Mouse (Mus musculus) ES-E14 (cell line): Measurements from ENCODE around the gene Mgst2. TPM values are rescaled to one million over a fixed set of nuclear protein-coding genes. Genes with fewer than 3 reads are reported as not detected.

Source experiments
- DNase-seq: peaks from one replicate; pipeline ENCODE4 v3.0.0-alpha.2; 2013; ENCODE audit warnings: low read depth, low spot score
- H3K27ac ChIP-seq: 2 replicates; pipeline ENCODE4 v1.5.1; 2012; ENCODE audit warnings: low read depth, mild to moderate bottlenecking, low read length, moderate library complexity, mixed read lengths; ENCODE audit not compliant: poor library complexity, insufficient read depth, severe bottlenecking
- H3K36me3 ChIP-seq: 2 replicates; pipeline ENCODE4 v1.6.1; 2012; ENCODE audit warnings: mild to moderate bottlenecking, low read length, moderate library complexity, mixed read lengths; ENCODE audit not compliant: control insufficient read depth, poor library complexity, insufficient read depth, severe bottlenecking
- H3K4me1 ChIP-seq, 2 experiments: fragments of 150-350 bp in 1 of 2; sonication (generic) in 1 of 2; 2 replicates each; pipeline ENCODE4 v1.6.1; 2012; ENCODE audit warnings: low read length in 2 of 2, mild to moderate bottlenecking in 1 of 2, mixed read lengths in 1 of 2; ENCODE audit not compliant: control insufficient read depth in 2 of 2, insufficient read depth in 2 of 2, poor library complexity in 1 of 2
- H3K4me3 ChIP-seq, 2 experiments: fragments of 150-350 bp in 1 of 2; sonication (generic) in 1 of 2; 2 replicates each; pipeline ENCODE4 v1.5.1; 2012; ENCODE audit warnings: low read length in 2 of 2, low read depth in 1 of 2, mild to moderate bottlenecking in 1 of 2, mixed read lengths in 1 of 2; ENCODE audit not compliant: insufficient read depth in 1 of 2, poor library complexity in 1 of 2, severe bottlenecking in 1 of 2
- H3K9ac ChIP-seq: 2 replicates; pipeline ENCODE4 v1.6.1; 2012; ENCODE audit warnings: low read depth, mild to moderate bottlenecking, low read length, mixed read lengths; ENCODE audit not compliant: poor library complexity, insufficient read depth, severe bottlenecking
- H3K9me3 ChIP-seq: fragments of 150-350 bp; sonication (generic); 2 replicates; pipeline ENCODE4 v1.6.1; 2012; ENCODE audit warnings: low read depth, mild to moderate bottlenecking, low read length; ENCODE audit not compliant: control insufficient read depth, insufficient read depth
- CHD2 ChIP-seq: IDR thresholded peaks from 2 replicates; pipeline ENCODE4 v1.6.1; 2014; ENCODE audit warnings: mild to moderate bottlenecking, low read depth, low read length, inconsistent platforms
- HCFC1 ChIP-seq: IDR thresholded peaks from 2 replicates; pipeline ENCODE4 v1.6.1; 2012; ENCODE audit warnings: low read length, inconsistent platforms, borderline replicate concordance; ENCODE audit not compliant: insufficient read depth
- MAFK ChIP-seq: IDR thresholded peaks from 2 replicates; pipeline ENCODE4 v1.6.1; 2014; ENCODE audit warnings: mild to moderate bottlenecking, low read depth, low read length, inconsistent platforms; ENCODE audit not compliant: insufficient read depth
- ZC3H11A ChIP-seq: IDR thresholded peaks from 2 replicates; pipeline ENCODE4 v1.6.1; 2012; ENCODE audit warnings: low read depth, mild to moderate bottlenecking, inconsistent platforms, low read length, borderline replicate concordance
- ZNF384 ChIP-seq: IDR thresholded peaks from 2 replicates; pipeline ENCODE4 v1.6.1; 2012; ENCODE audit warnings: low read depth, low read length, inconsistent platforms
- in situ Hi-C, 2 experiments: fragments of 600-800 bp; cut with MboI; formaldehyde crosslinking; loops; one replicate each; pipeline ENCODE4 v1.15.1; 2025; ENCODE audit warnings: low sequenced_read_pairs in 2 of 2, inconsistent platforms in 1 of 2; ENCODE audit not compliant: unreplicated experiment in 2 of 2
- total RNA-seq: library from RNA; depleted of rRNA; stranded (reverse); fragments of 300-350 nt; gene quantifications from 2 replicates; pipeline ENCODE4 v1.2.3, GENCODE M21; 2012

Mgst2 gene
- total RNA-seq, 1 experiment, result 0.71 TPM

GRCm38 (mm10) chr3:51634451-51634850, 25.7 kb upstream of the Mgst2 start:
- Histone ChIP-seq H3K36me3 (no peaks in the 10 kb centered on the region), H3K4me1 (no peaks in the 10 kb centered on the region), H3K9ac (no peak overlapping the region), H3K4me3 (no peak overlapping the region), H3K27ac (no peak overlapping the region), H3K9me3 (no peaks in the 10 kb centered on the region)
- in situ Hi-C loops, result no loop called here
- DNase-seq, result no peak
- TF ChIP-seq ZNF384 (no peak), CHD2 (no peak), MAFK (no peak), HCFC1 (no peak), ZC3H11A (no peak)

DNA sequence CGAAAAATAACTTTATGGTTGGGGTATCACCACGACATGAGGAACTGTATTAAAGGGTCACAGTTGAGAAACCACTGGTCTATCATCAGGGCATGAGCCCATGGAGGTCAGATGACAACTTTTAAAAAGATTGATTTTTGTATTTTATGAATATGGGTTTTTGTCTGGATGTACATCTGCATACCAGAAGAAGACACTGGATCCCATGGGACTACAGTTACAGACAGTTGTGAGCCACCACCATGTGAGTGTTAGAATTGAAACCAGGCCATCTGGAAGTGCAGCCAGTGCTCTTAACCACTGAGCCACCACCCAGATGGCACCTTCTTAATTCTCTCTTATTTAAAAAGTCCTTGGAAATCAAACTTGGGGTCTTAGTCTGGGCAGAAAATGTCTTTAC, 24.2 kb upstream of the Mgst2 start:
- Histone ChIP-seq H3K9me3 (no peaks in the 10 kb centered on the region), H3K36me3 (no peaks in the 10 kb centered on the region), H3K9ac (no peak overlapping the region), H3K4me3 (no peak overlapping the region), H3K4me1 (no peaks in the 10 kb centered on the region), H3K27ac (no peak overlapping the region)
- in situ Hi-C loops, result no loop called here
- TF ChIP-seq ZC3H11A (no peak), HCFC1 (no peak), MAFK (no peak), ZNF384 (no peak), CHD2 (no peak)
- DNase-seq, result no peak

DNA sequence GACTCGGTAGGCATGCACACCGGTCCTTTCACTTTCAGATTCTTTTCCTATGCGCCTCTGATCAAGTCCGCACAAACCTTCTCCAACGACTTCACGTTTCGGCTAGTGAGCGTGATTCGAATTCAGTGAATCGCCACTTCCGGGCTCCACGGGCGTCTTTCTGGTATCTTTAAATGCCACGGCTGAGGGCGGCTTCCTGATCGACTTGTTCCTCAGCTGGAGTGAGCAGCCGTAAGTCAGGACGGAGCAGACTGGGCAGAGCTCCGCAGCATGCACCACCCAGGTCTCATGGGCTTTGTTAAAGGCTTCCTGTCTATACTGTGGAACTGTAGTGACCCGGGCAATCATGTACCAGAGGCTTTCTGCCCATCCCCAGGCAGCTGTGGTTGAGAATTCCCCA, 23.5 kb upstream of the Mgst2 start:
- DNase-seq, result no peak
- no peaks in the 10 kb centered on the region for H3K36me3 ChIP-seq
- H3K27ac ChIP-seq, result no peak overlapping the region
- H3K4me1 ChIP-seq, result no peaks in the 10 kb centered on the region
- H3K4me3 ChIP-seq, result no peak overlapping the region
- H3K9ac ChIP-seq, result no peak overlapping the region
- no peaks in the 10 kb centered on the region for H3K9me3 ChIP-seq
- in situ Hi-C loops, result no loop called here
- no peak for TF ChIP-seq ZC3H11A
- TF ChIP-seq CHD2, result no peak
- TF ChIP-seq HCFC1, result no peak
- TF ChIP-seq MAFK, result no peak
- TF ChIP-seq ZNF384, result no peak

DNA sequence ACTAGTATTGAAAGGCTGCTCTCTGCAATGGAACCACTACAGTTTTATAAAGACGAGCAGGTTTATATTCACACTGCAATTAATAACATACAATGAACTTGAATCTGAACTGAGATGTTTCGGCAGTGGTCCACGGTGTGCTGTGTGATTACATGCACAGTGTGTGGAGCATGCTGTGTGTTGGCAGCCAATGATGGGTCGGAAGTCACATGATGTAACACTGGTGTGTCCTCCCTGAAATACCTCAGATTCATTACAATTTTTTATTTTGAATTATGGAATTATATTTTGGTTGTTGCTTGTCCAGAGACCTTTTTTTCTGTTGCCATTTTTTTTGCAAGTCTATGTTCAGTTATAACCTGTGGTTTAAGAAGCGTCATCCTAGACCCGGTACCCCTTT, 22.8 kb upstream of the Mgst2 start:
- in situ Hi-C loops, result no loop called here
- TF ChIP-seq CHD2 (no peak), ZC3H11A (no peak), HCFC1 (no peak), ZNF384 (no peak), MAFK (no peak)
- no peaks in the 10 kb centered on the region for H3K36me3 ChIP-seq
- H3K27ac ChIP-seq, result no peak overlapping the region
- no peaks in the 10 kb centered on the region for H3K9me3 ChIP-seq
- no peaks in the 10 kb centered on the region for H3K4me1 ChIP-seq
- no peak overlapping the region for H3K4me3 ChIP-seq
- H3K9ac ChIP-seq, result no peak overlapping the region
- no peak for DNase-seq

DNA sequence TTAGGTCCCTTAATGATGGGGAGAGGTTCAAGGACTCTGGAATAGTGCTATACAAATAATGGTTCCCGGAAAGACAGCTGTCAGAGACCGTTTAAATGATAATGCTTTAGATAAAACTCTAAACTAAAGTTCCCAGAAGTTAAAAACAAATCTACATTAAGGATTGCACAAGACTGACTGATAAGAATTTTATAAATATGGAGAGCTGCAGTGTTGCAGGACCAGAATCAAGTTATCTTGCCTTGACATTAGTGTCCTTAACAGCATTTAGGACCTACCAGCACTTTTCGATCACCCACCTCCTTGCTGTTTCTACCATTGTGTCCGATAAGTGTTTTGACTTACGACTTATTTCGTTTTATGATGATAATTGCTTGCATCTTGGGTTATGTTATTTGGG, 21.9 kb upstream of the Mgst2 start:
- no peak for TF ChIP-seq MAFK
- TF ChIP-seq HCFC1, result no peak
- no peak for TF ChIP-seq ZNF384
- no peak for TF ChIP-seq CHD2
- no peak for TF ChIP-seq ZC3H11A
- in situ Hi-C loops, result no loop called here

More for the DNA sequence above, 21.9 kb upstream of the Mgst2 start:
- H3K4me1 ChIP-seq, result no peaks in the 10 kb centered on the region
- no peaks in the 10 kb centered on the region for H3K9me3 ChIP-seq
- no peak for DNase-seq
- no peaks in the 10 kb centered on the region for H3K36me3 ChIP-seq
- H3K9ac ChIP-seq, result no peak overlapping the region
- H3K27ac ChIP-seq, result no peak overlapping the region
- no peak overlapping the region for H3K4me3 ChIP-seq
